Mouse (Mus musculus) heart, adult 2 months (tissue): ENCODE measurements around the gene Fasl. TPM values are rescaled to one million over a fixed set of nuclear protein-coding genes. Genes with fewer than 3 reads are reported as not detected.

Experiments used
- DNase-seq, 2 experiments: peaks; one replicate each; pipeline ENCODE4 v3.0.0; 2021
- H3K27ac ChIP-seq: fragments of 200-600 bp; 2 replicates; pipeline ENCODE4 v1.8.1; 2022
- H3K27me3 ChIP-seq: fragments of 200-500 bp; 2 replicates; pipeline ENCODE4 v1.6.1; 2012; ENCODE audit warnings: mild to moderate bottlenecking, low read length, inconsistent platforms, mixed read lengths; ENCODE audit not compliant: control insufficient read depth, insufficient read depth
- H3K36me3 ChIP-seq: fragments of 200-500 bp; 2 replicates; pipeline ENCODE4 v1.6.1; 2012; ENCODE audit warnings: low read length, inconsistent platforms; ENCODE audit not compliant: control insufficient read depth, insufficient read depth
- H3K4me1 ChIP-seq: fragments of 200-500 bp; 2 replicates; pipeline ENCODE4 v1.6.1; 2011; ENCODE audit warnings: low read length; ENCODE audit not compliant: control insufficient read depth, insufficient read depth
- H3K4me3 ChIP-seq: fragments of 200-600 bp; 2 replicates; pipeline ENCODE4 v1.8.1; 2022
- H3K79me2 ChIP-seq: fragments of 200-500 bp; replicated peaks from 2 replicates; pipeline ENCODE4 v1.6.1; 2012; ENCODE audit warnings: mild to moderate bottlenecking, inconsistent platforms, low read length, moderate library complexity, mixed read lengths; ENCODE audit not compliant: control insufficient read depth, insufficient read depth
- H3K9ac ChIP-seq: fragments of 200-500 bp; 2 replicates; pipeline ENCODE4 v1.6.1; 2012; ENCODE audit warnings: low read depth, mild to moderate bottlenecking, control low read depth, inconsistent platforms, low read length, mixed read lengths
- CTCF ChIP-seq: fragments of 200-600 bp; IDR thresholded peaks from 2 replicates; pipeline ENCODE4 v1.8.1; 2022; ENCODE audit warnings: antibody characterized with exemption, mild to moderate bottlenecking, moderate library complexity
- EP300 ChIP-seq: fragments of 200-500 bp; IDR thresholded peaks from 2 replicates; pipeline ENCODE4 v1.6.1; 2011; ENCODE audit warnings: low read depth, low read length, control low read depth; ENCODE audit not compliant: insufficient read depth
- POLR2A ChIP-seq: fragments of 200-500 bp; IDR thresholded peaks from 2 replicates; pipeline ENCODE4 v1.6.1; 2011; ENCODE audit warnings: mild to moderate bottlenecking, low read depth, low read length, control low read depth; ENCODE audit not compliant: insufficient read depth
- WGBS: fragments of 180-500 bp; shearing (Covaris S2); methylation state at CpG from one replicate; pipeline ENCODE4 v1.1.7; 2018; 5-methylcytosine and 5-hydroxymethylcytosine counted together
- intact Hi-C: fragments of 180-260 bp; cut with DNase I; formaldehyde crosslinking; loops from one replicate; pipeline ENCODE4 v1.15.1; 2025
- polyA plus RNA-seq: library from polyadenylated mRNA; depleted of rRNA; stranded (reverse); fragments of >200 nt; gene quantifications from 2 replicates; pipeline ENCODE4 v1.2.3, GENCODE M21; 2012
- total RNA-seq, 2 experiments: library from RNA; stranded (reverse); gene quantifications; 2 replicates each; pipeline ENCODE4 v1.2.3; 2021

Fasl gene
- total and polyA plus RNA-seq, 3 experiments = 0.10 TPM; not detected in 2

DNA sequence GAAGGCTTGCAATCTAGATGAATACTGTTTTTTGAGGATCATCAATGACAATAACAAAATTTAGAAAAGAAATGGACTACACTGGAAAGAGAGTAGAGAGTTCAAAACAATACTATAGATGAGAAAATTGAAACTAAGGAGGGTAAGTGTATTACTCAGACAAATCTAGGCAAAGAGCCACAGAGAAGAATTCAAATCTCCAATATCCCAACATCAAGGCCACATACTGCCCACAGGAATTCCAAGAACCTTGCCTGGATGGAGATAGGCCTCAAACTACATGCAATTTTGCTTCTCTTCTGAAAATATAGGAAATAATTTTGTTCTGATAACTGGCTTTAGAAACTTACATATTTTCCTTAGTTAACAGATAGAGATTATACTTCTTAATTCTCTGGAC, 12.0 kb upstream of the Fasl start:
- H3K79me2 ChIP-seq = no peaks in the 10 kb centered on the region
- H3K36me3 ChIP-seq = no peaks in the 10 kb centered on the region
- DNase-seq = no peak
- TF ChIP-seq CTCF (no peak), POLR2A (no peak), EP300 (no peak)
- H3K9ac ChIP-seq = no peak overlapping the region
- H3K27ac ChIP-seq = no peak overlapping the region
- H3K27me3 ChIP-seq = no peaks in the 10 kb centered on the region
- intact Hi-C loops = no loop called here
- no peak overlapping the region for H3K4me3 ChIP-seq
- H3K4me1 ChIP-seq = no peaks in the 10 kb centered on the region

DNA sequence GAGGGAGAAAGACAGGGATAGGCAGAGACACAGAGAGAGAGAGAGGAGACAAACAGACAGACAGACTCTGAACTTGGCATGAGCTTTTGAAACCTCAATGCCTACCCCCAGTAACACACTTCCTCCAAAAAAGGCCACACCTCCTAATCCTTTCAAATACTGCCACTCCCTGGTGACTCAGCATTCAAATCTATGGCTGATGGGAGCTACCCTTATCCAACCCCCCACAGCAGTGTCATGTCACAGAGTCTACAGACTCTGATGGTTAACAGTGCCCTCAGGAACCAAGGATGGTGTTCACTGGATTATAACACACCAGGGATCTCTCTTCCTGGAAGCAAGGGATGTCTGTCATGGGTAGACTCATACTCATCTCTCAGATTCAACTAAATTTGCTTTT, 11.5 kb upstream of the Fasl start:
- no peaks in the 10 kb centered on the region for H3K36me3 ChIP-seq
- no peak for TF ChIP-seq CTCF
- no peak for TF ChIP-seq POLR2A
- no peak for TF ChIP-seq EP300

DNA sequence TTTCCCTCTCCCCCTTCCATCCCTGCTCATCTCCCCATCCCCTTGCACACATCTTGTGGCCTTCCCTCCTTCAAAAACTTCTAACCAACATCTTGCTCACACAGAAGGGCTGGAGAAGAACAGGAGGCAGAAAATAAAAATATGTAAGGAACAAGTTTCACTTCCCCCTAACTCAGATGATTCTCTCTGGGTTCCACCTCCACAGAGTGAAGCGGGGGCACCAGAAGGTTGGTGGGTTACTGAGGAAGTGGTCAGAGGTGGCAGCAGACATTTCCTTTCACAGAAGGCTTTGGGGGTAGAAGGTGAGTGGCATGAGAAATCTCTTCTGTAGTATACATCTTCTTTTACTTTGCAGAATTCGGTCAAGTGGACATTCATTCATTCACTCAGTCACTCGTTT, 10.6 kb upstream of the Fasl start:
- TF ChIP-seq CTCF (no peak), POLR2A (no peak), EP300 (no peak)
- no peak for DNase-seq
- 85% methylated on average over 3 of the region's 3 CpGs for WGBS
- H3K9ac ChIP-seq = no peak overlapping the region
- no peaks in the 10 kb centered on the region for H3K79me2 ChIP-seq
- no peaks in the 10 kb centered on the region for H3K27me3 ChIP-seq
- H3K27ac ChIP-seq = no peak overlapping the region
- H3K4me3 ChIP-seq = no peak overlapping the region
- H3K36me3 ChIP-seq = no peaks in the 10 kb centered on the region
- no peaks in the 10 kb centered on the region for H3K4me1 ChIP-seq
- intact Hi-C loops = no loop called here

More for the DNA sequence above, 11.5 kb upstream of the Fasl start:
- Histone ChIP-seq H3K27me3 (no peaks in the 10 kb centered on the region), H3K4me3 (no peak overlapping the region), H3K4me1 (no peaks in the 10 kb centered on the region), H3K9ac (no peak overlapping the region), H3K79me2 (no peaks in the 10 kb centered on the region), H3K27ac (no peak overlapping the region)
- intact Hi-C loops = no loop called here
- no peak for DNase-seq

DNA sequence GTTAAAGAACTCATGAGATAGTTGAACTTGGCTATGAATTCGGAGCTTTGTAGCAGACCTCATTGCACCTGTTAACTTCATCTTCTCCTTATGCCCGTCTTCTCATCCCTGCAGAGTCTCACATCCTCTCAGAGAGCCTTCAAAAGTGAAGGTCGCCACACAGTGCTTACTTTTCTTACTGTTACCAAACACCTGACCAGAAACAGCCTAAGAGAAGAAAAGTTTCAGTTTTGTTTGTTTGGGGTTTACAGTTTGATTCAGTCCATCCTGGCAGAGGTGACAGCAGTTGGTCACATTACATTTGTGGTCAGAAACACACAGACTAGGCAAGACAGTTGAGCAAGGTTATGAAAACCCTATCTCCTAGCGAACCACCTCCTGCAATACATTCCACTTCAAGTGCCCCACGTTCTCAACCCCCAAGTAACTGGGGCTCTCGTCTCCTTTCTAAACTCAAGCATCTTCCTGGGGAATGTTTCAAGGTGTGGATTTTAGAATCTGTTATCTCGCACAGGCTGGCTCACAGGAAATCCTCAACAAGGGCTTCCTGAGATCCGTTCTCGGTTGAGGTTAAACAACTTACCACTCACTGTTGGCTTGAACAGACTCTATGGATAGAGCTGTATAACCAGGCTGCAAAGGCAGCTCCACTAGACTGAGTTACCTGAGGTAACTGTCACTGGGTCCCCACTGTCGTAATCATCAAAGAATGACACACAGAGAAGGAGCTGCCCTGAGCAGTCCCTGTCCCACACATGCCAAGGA, 6.3 kb upstream of the Fasl start:
- TF ChIP-seq EP300 (no peak), POLR2A (no peak), CTCF (no peak)
- intact Hi-C loops = no loop called here
- no peaks in the 10 kb centered on the region for H3K79me2 ChIP-seq

DNA sequence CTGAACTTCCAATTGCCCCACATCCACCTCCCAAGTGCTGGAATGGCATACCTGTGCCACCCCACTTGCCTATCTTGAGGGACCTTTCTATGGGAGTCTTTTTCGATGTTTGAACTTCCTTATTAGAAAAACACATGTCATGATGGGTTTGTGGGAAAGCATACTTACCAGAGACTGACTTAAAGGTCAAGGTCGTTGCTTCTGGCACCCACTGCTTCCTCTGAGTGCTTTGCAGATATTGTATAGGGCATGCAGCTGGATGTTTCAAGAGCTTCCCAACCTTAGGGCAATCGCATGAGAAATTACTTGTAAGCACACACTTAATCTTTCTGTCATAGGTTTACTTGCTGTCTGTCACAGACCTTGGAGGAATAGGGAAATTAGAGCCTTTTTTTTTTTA, 5.0 kb upstream of the Fasl start:
- Histone ChIP-seq H3K4me1 (no peaks in the 10 kb centered on the region), H3K4me3 (no peak overlapping the region), H3K36me3 (no peaks in the 10 kb centered on the region), H3K9ac (no peak overlapping the region), H3K27me3 (no peaks in the 10 kb centered on the region), H3K27ac (no peak overlapping the region), H3K79me2 (no peaks in the 10 kb centered on the region)
- 39% methylated on average over 3 of the region's 3 CpGs for WGBS
- no peak for TF ChIP-seq EP300
- TF ChIP-seq CTCF = no peak
- no peak for TF ChIP-seq POLR2A
- no peak for DNase-seq
- intact Hi-C loops = no loop called here

More for the DNA sequence above, 6.3 kb upstream of the Fasl start:
- no peaks in the 10 kb centered on the region for H3K27me3 ChIP-seq
- 57% methylated on average over 10 of the region's 10 CpGs for WGBS
- H3K4me3 ChIP-seq = no peak overlapping the region
- H3K9ac ChIP-seq = no peak overlapping the region
- no peak for DNase-seq
- no peaks in the 10 kb centered on the region for H3K4me1 ChIP-seq
- no peaks in the 10 kb centered on the region for H3K36me3 ChIP-seq
- no peak overlapping the region for H3K27ac ChIP-seq

DNA sequence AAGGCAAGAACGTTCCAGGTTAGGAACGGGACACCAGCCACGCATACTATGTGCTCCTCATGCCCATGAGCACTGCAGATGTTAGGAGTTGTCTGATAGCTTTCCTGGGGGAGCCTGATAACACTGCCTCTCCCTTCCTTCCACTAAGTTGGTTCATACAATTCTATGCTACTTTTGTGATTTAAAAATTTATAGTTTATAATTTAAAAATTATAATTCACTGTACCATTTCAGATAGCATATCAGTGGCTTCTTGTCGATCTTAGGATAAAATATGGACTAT, 4.3 kb upstream of the Fasl start:
- 80% methylated on average over 4 of the region's 4 CpGs for WGBS

More for the DNA sequence above, 4.3 kb upstream of the Fasl start:
- Histone ChIP-seq H3K4me1 (no peaks in the 10 kb centered on the region), H3K79me2 (no peaks in the 10 kb centered on the region), H3K27me3 (no peaks in the 10 kb centered on the region), H3K27ac (no peak overlapping the region), H3K4me3 (no peak overlapping the region), H3K9ac (no peak overlapping the region), H3K36me3 (no peaks in the 10 kb centered on the region)
- intact Hi-C loops = no loop called here
- TF ChIP-seq EP300 (no peak), POLR2A (no peak), CTCF (no peak)
- DNase-seq = no peak
